Mouse (Mus musculus) heart, postnatal 10 days (tissue): ENCODE results near the gene Pomt2. TPM values are rescaled to one million over a fixed set of nuclear protein-coding genes. Genes with fewer than 3 reads are reported as not detected.
A peak's percentile ranks its signal among the peaks of the same experiment; 100 is the strongest.
"Not testable (repeated sequence)": the region's sequence is repeated elsewhere in the genome, so short reads cannot be mapped to it uniquely, and the experiment has no call there.

ENCODE experiments used
- DNase-seq, 2 experiments: peaks; one replicate each; pipeline ENCODE4 v3.0.0; 2021
- intact Hi-C: fragments of 180-260 bp; cut with DNase I; formaldehyde crosslinking; loops from one replicate; pipeline ENCODE4 v1.15.1; 2025
- total RNA-seq, 2 experiments: library from RNA; stranded (reverse); gene quantifications; 2 replicates each; pipeline ENCODE4 v1.2.3; 2021

Pomt2 gene
- 10 to 100 TPM; 11.5 to 12.4 TPM for total RNA-seq

DNA sequence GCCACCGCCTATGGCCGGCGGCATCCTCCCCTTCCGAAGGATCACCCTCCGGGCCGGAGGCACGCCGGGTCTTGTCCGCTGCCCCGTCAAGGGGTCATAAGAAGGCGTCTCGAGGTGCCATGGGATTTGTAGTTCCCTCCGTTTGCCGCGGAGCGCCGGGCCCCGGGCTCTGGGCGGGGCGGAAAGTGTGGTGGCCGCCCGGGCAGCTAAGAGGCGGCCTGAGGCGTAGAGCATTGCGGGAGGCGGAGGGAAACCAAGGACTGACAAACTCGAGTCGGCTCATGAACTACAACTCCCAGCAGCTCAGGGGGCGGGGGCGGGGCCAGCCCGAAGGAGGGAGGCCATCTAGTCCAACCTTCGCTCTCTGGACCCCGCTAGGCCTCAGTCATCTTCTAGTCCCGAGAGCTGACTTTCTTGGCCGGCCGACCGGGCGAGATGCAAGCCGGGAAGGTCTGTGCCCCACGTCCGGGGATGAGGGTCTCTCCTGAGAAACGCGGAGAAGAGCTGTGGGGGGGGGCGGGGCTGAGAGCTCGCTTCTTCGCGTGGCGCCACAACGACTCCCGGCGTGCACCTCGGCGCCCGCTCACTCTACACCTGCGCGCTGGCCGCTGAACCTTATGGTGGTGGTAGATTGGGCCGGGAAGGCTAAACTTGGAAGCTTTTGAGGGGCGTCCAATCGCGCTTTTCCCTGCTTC lies at the start of gene Pomt2:
TSS of gene Pomt2 (minus strand) at position 574 of the 695 bp plus-strand sequence.
- intact Hi-C loops, result loop anchor here (5.0 kb wide), 2 partner anchors 50 to 115 kb away; partner anchors contain the start of gene Samd15
- DNase-seq, result peak; percentile 95 to 96

DNA sequence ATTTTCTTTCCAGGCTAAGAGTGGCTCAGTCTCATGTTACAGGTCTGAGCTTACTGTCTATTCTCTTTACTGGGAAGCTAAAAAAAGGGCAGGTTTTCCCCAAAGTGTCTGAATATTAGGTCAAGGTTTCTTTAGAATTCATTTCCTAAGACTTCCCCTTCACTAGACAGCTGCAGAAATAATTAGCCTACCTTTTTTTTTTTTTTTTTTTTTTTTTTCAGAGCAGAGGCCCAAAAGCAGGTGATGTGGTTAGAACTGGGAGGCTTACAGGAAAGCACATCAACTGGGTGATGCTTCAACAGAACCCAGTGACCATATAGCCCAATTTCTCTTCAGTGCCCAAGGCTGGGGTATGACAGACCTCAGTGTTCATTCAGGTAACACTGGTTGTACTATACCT lies 48.5 kb upstream of the Pomt2 start:
- intact Hi-C loops, result loop anchor here (5.0 kb wide), 1 partner anchor 49 kb away; the partner anchor contains the start of genes Gstz1 and Pomt2
- no peak for DNase-seq

DNA sequence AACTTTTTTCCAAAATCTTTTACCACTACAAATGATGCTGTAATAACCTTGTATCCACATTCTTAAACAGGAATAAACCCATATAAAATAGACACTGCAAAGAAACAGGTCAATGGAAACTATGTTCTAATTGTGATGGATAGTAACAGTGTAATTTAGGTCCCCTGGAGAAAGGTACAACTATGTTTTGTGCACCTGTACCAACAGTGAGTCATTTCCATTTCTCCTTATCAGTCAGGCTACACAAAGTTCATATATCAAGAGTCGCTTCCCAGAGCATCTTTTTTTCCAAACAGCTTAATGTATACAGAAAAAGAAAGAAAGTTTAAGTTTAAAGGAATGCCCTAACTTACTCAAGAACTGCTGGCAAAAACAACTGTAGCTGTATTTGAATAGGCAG lies 47.3 kb upstream of the Pomt2 start:
- intact Hi-C loops, result loop anchor here (5.0 kb wide), 1 partner anchor 48 kb away; the partner anchor contains the start of genes Gstz1 and Pomt2

DNA sequence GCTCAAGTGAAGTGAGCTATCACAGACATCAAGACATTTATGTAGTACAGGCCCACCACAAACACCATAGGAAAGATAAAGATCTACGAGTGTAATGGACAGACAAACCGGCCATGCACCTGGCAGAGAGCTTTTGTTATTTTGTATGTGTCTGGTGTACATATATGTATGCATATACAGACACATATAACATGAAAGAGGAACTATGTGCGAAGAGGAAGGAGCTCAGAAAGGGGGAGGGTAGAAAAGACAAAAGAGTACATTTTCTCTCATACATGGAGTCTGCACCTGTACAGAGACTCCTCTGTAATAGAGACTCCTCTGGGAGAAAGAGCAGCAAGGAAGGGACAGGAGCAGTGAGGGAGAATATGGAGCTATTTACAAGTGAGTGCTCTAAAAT lies 45.2 kb upstream of the Pomt2 start:
- intact Hi-C loops, result no loop called here
- DNase-seq, result no peak

More for the DNA sequence above, 47.3 kb upstream of the Pomt2 start:
- DNase-seq, result no peak

DNA sequence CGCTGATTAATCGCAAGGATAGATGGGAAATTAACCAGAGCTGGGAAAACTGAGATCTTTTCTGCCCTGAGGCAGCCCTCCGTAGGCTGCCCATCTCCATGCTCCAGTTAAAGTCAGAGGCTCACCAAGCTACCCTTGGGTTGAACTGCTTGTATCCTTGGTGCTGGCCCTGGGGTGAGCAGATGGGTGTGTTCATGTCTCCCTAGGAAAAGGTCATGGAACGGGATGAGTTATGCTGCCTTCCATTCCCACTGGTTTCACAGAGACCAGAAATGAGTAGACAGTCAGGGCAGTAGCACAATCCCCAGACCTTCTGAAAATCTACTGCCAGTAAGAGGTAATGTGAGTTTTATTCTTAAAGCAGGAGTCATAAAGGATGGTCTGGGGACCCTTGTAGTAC lies 29.9 kb upstream of the Pomt2 start:
- intact Hi-C loops, result no loop called here
- DNase-seq, result no peak

DNA sequence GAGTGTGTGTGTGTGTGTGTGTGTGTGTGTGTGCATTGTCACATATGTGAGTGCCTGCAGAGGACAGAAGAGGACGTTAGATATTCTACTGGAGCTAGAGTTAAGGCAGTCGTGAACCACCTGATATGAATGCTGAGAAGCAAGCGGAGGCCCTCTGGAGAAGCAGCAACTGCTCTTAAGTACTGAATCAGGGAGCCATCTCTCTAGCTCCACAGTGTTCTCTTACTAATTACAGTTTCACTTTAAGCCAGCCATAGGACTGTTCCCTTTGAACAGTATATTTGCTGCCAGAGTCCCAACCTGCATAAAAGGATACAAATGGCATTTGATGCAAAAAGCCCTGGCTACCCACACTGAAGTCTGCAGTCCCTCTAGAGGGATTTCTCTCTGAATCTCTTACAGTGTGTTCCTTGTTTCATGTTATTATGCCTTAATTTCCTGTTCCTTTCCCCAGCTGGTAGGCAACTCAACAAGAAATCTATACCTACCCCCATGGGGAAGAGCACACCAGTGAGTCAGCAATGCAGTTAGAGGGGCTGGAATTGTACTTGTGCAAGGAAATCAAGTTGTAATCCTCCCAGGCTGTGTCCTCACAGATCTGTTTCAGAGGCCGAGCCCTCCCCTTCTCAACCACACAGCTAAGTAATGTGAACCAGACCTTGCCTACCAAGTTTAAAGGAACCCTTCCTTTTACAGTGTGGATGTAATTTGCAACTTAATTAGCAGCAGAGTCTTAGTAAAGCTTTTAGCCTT lies 27.6 kb upstream of the Pomt2 start:
- intact Hi-C loops, result no loop called here
- DNase-seq, result no peak

DNA sequence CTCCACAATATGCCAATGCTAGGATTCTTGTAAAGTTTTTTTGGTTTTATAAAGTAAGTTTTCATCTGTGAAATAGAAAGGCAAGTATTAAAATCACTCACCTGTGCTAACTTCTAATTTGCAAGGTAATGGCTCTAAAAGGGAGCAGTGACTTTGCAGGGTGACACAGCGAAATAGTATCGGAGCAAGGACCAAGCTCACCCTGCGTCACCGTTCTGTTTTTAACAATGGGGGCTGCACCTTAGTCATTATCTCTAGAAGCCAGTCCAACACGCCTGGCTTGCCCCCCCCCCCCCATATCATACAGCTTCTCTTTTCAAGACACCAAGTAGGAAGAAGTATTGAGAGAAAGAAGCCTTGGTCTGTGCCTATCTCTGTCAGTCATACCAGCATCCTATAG lies 13.0 kb upstream of the Pomt2 start:
- intact Hi-C loops, result no loop called here
- DNase-seq, result no peak

DNA sequence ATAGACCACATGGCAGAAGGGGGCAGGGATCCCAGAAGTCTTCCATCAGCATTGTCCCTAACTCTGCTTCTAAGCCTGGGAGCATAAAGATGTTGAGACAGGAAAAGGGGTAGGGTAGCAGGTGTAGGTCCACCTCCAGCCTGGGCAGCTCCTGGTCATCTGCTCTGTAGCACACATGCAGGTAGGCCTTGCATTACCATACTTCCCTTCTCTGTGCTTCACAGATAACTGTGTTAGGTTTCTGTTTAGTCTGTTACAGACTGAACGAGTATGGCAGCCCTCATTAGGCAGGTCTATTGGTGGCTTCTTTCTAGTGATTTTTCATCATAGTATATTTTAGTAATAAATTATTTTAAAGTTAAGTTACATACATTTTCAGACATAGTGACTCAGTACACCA lies 12.5 kb upstream of the Pomt2 start:
- DNase-seq, result no peak
- intact Hi-C loops, result no loop called here

DNA sequence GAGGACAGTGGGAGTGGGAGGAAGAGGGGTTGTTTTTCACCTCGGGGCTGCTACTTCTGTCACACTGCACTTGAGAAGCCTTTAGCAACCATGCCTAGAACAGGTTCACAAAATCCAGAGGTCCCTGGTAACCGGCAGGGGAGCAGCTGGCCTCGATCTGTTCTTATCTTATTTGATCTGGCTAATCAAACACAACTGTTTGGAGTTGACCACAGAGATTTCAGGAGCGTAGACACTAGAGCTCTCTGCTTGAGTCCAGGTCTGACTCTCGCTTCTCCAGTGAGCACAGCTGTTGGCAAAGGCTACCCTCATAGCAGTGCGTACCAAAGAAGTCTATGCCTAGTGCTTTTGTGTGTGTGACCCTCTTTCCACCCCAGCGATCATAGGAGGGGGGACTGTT lies 10.3 kb upstream of the Pomt2 start:
- DNase-seq, result no peak
- intact Hi-C loops, result no loop called here

DNA sequence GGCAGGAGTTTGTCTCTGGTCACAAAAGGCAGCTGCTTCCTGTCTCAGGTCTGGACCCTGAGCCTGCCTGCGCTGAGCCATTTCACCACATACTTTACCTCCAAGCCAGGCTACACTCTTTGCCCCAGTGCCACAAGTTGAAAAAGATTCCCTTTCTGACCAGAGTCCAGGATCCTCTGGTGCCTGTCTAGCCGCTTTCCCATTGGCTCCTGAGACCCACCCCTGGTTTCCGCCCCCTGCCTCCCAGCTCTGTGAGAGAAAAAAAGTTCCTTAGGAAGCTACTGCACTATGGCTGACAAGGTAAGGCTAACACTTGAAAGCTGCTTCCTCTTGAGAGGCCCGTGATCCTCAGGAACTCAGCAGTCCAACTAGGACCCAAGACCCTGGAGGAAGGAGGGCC lies 9.6 kb upstream of the Pomt2 start:
- intact Hi-C loops, result no loop called here

DNA sequence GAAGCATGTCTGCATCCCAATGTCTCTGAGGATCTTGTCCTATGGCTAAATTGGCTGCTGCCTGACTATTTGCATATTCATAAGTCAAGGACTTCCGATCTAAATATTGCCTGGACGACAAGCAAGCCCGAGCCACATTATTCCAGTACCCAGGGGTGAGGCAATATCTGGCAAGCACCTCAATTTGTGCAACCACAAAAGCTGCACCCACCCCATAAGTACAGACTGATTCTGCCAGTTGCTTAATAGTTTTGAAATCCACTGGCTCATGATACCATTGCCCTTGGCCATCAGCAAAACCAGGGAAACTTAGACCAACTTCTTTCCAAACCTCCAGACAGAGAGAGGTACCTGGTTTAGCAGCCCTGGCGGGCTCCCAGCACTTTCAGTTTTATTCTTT lies 6.7 kb upstream of the Pomt2 start:
- intact Hi-C loops, DNase-seq: not testable (repeated sequence)

More for the DNA sequence above, 9.6 kb upstream of the Pomt2 start:
- DNase-seq, result no peak

DNA sequence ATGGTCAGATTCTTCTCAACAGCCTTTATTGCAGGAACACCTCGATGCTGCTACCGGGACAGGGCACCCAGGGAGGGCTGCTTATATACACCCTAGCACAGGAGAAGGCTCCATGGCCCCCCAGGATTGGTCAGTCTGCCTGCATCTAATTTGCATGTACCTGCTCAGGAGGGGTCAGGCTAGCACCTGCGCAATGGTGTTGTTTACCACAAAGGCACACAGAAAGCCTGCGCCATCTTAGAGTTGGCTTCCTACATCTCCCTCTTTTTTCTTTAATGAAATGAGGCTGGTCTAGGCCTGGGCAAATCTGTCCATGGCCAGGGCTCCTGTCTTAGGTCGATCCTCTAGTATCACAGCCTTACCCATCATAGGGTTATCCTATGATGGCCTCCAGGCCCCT lies 1.7 kb upstream of the Pomt2 start:
- intact Hi-C loops, result loop anchor here (5.0 kb wide), 2 partner anchors 48 to 113 kb away; partner anchors contain the start of gene Samd15
- no peak for DNase-seq

DNA sequence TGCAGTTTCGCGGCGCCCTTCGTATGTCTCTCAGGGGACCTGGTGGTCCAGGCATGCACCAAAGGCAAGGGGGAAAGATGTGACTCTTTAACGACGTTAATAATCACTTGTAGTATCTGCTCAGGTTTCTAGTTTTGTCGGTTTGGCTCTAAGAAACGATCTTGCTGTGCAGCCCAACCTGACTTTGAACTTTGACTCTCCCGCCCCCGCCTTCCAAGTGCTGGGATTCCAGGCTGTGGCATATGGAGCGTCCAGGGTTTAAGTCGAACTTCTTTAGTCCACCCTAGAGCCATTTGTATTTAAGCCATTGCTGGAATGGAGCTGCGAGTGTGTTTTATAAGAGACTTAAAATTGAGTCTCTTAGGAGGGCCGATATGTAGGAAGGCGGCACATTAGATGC lies 368 bp upstream of the Pomt2 start:
- intact Hi-C loops, result loop anchor here (5.0 kb wide), 2 partner anchors 49 to 114 kb away; partner anchors contain the start of gene Samd15
- no peak for DNase-seq

DNA sequence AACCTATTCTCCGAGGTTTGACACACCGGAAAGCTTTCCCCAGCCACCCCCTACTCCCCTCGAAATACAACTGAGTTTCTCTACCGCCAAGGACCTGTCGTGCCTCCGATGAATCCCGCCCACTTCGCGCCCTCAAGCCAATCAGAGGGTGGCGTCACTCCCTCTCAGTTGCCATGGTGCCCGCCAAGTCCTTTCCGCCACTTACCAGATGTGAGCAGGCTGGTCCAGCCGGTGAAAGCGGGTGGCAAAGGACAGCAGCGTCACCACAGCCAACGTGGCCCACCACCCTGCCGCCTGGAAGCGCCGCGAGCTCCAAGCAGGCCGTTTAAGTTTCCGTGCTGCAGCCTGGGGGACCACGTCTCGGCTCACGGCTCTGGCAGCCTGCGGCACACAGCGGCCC lies 802 bp downstream of the Pomt2 start, which contains the start of gene Gstz1:
TSS of gene Gstz1 (plus strand) at position 200 of the 400 bp plus-strand sequence.
- intact Hi-C loops, result loop anchor here (5.0 kb wide), 2 partner anchors 50 to 115 kb away; partner anchors contain the start of gene Samd15
- DNase-seq, result peak; percentile 91 to 93

DNA sequence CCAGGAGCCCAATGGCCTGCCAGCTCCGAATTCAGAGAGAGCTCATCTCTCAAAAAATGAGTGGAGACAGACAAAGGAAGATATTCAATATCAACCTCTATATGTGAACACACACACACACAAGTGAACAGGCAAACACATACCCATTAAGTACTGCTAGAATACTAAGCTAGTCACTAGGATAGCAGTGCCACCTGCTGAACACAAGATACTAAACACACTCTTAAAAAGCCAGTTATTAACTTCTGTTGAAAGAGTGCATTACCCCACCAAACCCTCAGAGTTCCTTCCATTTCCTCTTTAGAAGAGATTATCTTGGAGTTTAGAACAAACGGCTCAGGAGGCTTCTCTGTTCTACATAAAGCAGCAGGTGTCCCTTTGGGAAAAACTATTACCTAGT lies 5.6 kb downstream of the Pomt2 start:
- intact Hi-C loops, result no loop called here
- no peak for DNase-seq

DNA sequence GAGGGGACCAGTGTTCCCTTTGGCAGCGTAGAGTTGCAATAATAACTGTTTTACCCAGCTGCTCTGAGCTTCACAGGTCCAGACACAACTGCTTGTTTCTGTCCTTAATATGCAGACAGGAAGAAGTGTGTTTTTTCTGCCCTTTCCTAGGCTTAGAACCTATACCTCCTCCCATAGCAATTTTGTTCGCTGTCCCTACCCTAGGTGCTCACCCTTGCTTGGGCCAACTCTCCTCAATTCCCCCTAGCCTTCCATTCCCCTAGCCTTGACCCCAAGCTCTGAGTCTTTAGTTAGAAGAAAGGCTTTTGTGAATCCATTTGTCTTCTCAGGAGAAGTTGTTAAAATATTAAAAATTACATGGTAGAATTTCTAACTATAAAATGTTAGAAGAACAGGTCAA lies 9.0 kb downstream of the Pomt2 start:
- no peak for DNase-seq
- intact Hi-C loops, result no loop called here

DNA sequence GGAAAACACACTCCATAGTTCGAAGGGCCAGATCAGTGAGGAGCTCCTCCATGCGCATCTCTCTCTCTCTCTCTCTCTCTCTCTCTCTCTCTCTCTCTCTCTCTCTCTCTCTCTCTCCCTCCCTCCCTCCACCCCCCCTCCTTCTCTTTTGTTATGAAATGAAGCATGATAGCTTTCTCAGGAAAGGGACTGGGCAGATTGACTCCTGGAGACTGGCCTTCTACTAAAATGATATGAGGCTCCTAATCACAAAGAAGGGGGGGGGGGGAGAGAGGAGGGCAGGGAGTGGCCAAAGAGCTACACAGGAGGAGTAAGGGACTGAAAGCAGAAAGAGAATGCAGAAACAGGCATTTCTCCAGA lies 9.4 kb downstream of the Pomt2 start:
- intact Hi-C loops, result no loop called here
- no peak for DNase-seq

DNA sequence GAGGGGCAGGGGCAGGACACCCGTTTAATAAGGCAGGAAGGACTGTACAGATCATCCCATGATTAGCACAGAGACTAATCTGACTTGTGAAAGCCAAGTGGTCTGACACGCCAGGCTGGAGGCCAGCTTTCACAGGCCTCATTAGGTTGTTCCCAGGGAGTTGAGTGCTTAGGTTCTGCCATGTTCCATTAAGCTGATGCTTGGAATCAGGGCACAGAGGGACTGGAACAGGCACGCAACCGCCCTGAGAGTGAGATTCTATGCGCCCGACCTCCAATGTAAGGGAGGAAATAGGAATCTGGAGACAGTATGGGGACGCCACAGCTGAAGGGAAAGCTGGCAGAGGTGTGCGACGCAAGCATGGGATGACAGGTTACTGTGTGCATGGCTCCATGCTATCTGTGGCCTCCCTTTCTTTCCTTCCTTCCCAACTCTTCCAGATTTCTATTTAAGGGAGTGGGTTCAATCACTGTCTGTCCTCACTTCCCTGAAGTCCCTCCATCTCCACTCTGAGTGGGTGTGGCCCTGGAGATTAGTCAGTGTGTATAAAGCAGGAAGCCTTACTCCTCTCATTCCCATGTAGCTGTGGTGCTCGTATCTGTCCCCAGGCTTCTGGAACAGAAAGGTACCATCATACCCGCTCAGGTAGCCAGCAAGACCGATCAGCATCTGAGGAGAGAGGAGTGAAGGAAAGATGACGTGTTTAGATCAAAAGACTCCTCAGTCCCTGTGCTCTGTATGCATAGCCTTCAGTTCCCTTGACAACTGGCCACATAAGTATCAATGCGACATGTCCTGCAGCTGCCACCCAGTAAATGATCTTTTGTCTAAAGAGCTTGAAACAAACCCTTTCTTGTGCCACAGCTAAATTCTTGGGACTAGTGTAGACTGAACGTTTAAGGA lies 10.1 kb downstream of the Pomt2 start:
- no peak for DNase-seq
- intact Hi-C loops, result no loop called here

DNA sequence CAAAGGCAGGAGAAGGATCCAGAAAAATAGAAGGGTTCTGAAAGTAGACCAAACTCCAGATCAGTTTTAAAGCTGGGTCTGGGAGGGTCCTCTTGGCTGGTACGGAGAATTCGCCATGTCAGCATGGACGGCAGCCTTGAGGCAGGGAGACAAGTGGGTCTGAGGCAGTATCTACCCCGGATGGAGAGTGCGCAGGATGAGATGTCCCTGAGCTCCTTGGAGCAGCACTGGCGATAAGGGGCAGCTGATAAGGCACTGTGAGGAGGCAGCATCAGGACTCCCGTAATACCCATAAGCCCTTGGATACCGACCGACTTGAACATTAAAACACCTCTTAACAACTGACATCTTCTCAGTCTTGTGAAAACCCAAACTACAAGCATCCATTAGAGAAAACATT lies 15.0 kb downstream of the Pomt2 start:
- DNase-seq, result no peak
- intact Hi-C loops, result loop anchor here (5.0 kb wide), 2 partner anchors 115 to 285 kb away; no protein-coding TSS in a partner anchor

DNA sequence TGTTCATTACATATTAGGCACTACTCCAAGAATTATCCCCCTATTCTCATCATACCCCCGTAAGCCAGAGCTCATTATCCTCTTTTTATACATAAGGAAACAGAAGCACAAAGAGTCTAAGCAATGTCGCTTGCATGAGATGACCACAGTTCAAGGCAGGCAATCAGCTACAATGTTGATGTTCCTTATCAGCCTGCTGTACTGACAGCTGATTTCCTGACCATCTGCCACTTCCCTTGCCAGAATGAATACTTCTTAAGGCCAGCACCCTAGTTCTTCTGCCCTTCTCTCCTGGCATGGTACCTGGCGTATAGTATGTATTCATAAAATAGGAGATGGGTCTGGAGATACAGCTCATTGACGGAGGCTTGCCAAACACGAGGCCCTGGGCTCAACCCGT lies 15.6 kb downstream of the Pomt2 start:
- DNase-seq, result no peak
- intact Hi-C loops, result loop anchor here (5.0 kb wide), 2 partner anchors 115 to 285 kb away; no protein-coding TSS in a partner anchor

DNA sequence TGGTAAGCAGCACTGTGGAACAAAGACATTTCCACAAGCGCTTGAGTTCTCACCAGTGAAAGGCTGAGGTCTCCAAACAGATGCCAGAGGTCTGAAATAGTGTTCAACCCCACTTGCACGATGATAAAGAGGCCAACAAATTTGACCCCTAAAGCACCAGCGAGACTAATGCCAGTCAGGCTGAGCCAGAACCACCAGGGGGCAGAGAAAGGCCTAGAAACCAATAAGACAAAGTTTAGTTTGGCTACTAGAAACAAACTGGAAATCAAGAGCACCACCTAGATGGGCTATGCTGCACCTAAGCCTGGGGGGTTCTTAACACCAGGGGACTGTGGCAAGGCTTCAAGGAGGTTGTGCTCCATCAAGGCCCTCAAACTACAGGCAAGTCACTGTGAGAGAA lies 16.1 kb downstream of the Pomt2 start:
- intact Hi-C loops, result loop anchor here (2.0 to 5.0 kb wide), 3 partner anchors 116 to 286 kb away; no protein-coding TSS in a partner anchor
- DNase-seq, result peak; percentile 29 to 58
